Mouse (Mus musculus) intestine, postnatal 0 days (tissue): ENCODE measurements around the gene Etaa1. TPM values are rescaled to one million over a fixed set of nuclear protein-coding genes. Genes with fewer than 3 reads are reported as not detected.
"Not testable (repeated sequence)": the region's sequence is repeated elsewhere in the genome, so short reads cannot be mapped to it uniquely, and the experiment has no call there.

Experiments
- ATAC-seq: fragments of 200-750 bp; cut with Nextera tagmentation; 2 replicates; pipeline ENCODE4 v1.8.0; 2017; ENCODE audit warnings: mild to moderate bottlenecking, moderate TSS enrichment, moderate library complexity
- H3K27ac ChIP-seq: fragments of 300-500 bp; sonication (generic); 2 replicates; pipeline ENCODE4 v1.5.1; 2014; ENCODE audit warnings: mild to moderate bottlenecking, low read depth, low read length, moderate library complexity
- H3K27me3 ChIP-seq: fragments of 300-500 bp; sonication (generic); replicated peaks from 2 replicates; pipeline ENCODE4 v1.6.1; 2014; ENCODE audit warnings: low read length, mixed read lengths; ENCODE audit not compliant: control insufficient read depth, insufficient read depth
- H3K36me3 ChIP-seq: fragments of 300-500 bp; sonication (generic); 2 replicates; pipeline ENCODE4 v1.6.1; 2014; ENCODE audit warnings: mild to moderate bottlenecking, moderate library complexity; ENCODE audit not compliant: control insufficient read depth, insufficient read depth
- H3K4me1 ChIP-seq: fragments of 300-500 bp; sonication (generic); replicated peaks from 2 replicates; pipeline ENCODE4 v1.6.1; 2014; ENCODE audit warnings: antibody characterized with exemption, low read length, mixed read lengths; ENCODE audit not compliant: control insufficient read depth, insufficient read depth
- H3K4me2 ChIP-seq: fragments of 300-500 bp; sonication (generic); replicated peaks from 2 replicates; pipeline ENCODE4 v1.6.1; 2014; ENCODE audit warnings: low read depth, mild to moderate bottlenecking, moderate library complexity
- H3K4me3 ChIP-seq: fragments of 300-500 bp; sonication (generic); 2 replicates; pipeline ENCODE4 v1.5.1; 2014; ENCODE audit warnings: low read depth, low read length
- H3K9ac ChIP-seq: fragments of 300-500 bp; sonication (generic); 2 replicates; pipeline ENCODE4 v1.6.1; 2014; ENCODE audit warnings: mild to moderate bottlenecking, low read depth, low read length
- H3K9me3 ChIP-seq: fragments of 300-500 bp; sonication (generic); 2 replicates; pipeline ENCODE4 v1.6.1; 2016; ENCODE audit warnings: mixed run types; ENCODE audit not compliant: control insufficient read depth
- CTCF ChIP-seq: sonication (generic); IDR thresholded peaks from 2 replicates; pipeline ENCODE4 v1.5.1; 2016; ENCODE audit warnings: low read depth, mild to moderate bottlenecking, control low read depth, antibody characterized with exemption, moderate library complexity
- WGBS: fragments of 180-500 bp; shearing (Covaris S2); extraction: QIAGEN DNeasy Blood & Tissue Kit; methylation state at CpG from one replicate; pipeline ENCODE4 v1.1.7; 2014; 5-methylcytosine and 5-hydroxymethylcytosine counted together
- polyA plus RNA-seq: library from polyadenylated mRNA; unstranded; fragments of >200 nt; fragmentation: Nextera tagmentation; extraction: Ambion mirVana; gene quantifications from 2 replicates; pipeline ENCODE4 v1.2.1, GENCODE M21; 2015

Etaa1 gene
- polyA plus RNA-seq, 1 experiment from 2014 or later, result 3.8 TPM

GRCm38 (mm10) chr11:17952791-17953190, 884 bp downstream of the Etaa1 start:
- H3K4me2 ChIP-seq, result peak overlapping the region; percentile 67
- peak overlapping the region; percentile 91 for H3K9ac ChIP-seq
- 0% methylated on average over 3 of the region's 3 CpGs for WGBS
- peak overlapping the region; percentile 96 for H3K4me3 ChIP-seq
- TF ChIP-seq CTCF, result no peak
- no peaks in the 10 kb centered on the region for H3K9me3 ChIP-seq
- H3K36me3 ChIP-seq, result peaks cover under 1% of the 10 kb centered on the region; the same call in 1 of the 2 replicates
- H3K4me1 ChIP-seq, result 0 out of 2 replicates have a peak, but pooled peaks cover 4% of the 10 kb centered on the region
- ATAC-seq, result no peak
- H3K27me3 ChIP-seq, result no peaks in the 10 kb centered on the region
- H3K27ac ChIP-seq, result peak overlapping the region; percentile 97

DNA sequence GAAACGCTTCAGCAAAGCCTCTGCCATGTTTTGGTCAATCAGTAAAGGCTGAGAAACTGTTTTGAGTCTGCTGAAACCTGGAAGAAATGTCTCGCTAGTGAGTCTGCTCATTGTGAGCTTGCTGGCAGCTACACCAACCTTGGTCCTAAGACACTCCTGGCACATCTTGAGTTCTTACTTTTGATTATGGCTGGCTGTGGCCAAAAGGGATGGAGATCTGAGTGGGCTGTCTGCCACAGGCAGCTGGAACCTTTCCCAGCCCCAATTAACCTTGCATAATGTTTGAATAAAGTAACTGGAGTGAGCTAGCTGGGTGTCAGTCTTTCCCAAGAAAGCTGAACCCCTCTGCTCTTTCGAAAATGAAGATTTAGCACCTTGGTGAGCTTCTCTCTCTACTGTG, 2.3 kb downstream of the Etaa1 start:
- Histone ChIP-seq H3K4me2 (no peak overlapping the region), H3K27ac (no peak overlapping the region), H3K4me3 (no peak overlapping the region), H3K36me3 (peaks cover 13% of the 10 kb centered on the region), H3K27me3 (no peaks in the 10 kb centered on the region), H3K9ac (no peak overlapping the region), H3K9me3 (no peaks in the 10 kb centered on the region), H3K4me1 (0 out of 2 replicates have a peak, but pooled peaks cover 4% of the 10 kb centered on the region)
- ATAC-seq, result no peak
- no peak for TF ChIP-seq CTCF
- WGBS, result 81% methylated on average over 3 of the region's 3 CpGs

DNA sequence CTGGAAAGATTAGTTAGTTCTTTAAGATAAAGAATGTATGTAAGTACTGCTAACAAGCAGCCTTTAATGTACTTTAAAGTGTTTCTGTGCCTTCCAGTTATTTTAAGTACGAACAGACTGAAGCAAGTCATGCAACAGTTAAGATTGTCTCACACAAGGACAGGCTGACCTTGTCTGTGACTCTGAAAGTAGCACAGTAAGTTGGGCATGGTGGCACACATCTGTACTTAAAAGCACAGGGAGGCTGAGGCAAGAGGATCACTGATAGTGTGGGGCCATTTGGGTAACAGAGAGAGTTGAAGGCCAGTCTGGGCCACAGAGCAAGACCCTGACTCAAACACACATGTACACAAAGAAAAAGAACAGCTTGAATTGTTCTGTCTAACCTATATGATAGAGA, 14.5 kb downstream of the Etaa1 start:
- no peak for TF ChIP-seq CTCF
- Histone ChIP-seq H3K9me3 (no peaks in the 10 kb centered on the region), H3K4me3 (no peak overlapping the region), H3K36me3 (peaks cover 15% of the 10 kb centered on the region; the same call in 1 of the 2 replicates), H3K27ac (no peak overlapping the region), H3K9ac (no peak overlapping the region), H3K4me2 (no peak overlapping the region), H3K27me3 (no peaks in the 10 kb centered on the region), H3K4me1 (no peaks in the 10 kb centered on the region)
- ATAC-seq, result no peak
- 96% methylated on average over 1 of the region's 1 CpGs for WGBS

DNA sequence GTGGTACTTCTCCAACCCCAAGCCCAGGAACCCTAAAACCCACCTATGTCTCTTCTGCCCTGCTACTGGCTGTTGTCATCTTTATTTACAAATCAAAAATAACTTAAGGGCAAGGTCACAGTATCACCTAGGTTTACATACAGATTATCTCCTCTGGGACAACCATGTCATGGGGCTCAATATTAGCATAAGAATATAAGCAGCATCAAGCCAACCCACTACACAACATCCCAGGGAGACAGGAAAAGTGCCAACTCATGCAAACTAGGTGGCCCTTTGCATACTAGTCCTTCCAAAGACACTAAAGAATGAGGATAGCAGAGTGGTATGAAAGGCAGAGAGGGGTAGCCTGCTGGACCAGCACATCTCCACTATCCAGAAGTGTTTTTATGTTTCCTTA, 15.7 kb downstream of the Etaa1 start:
- no peaks in the 10 kb centered on the region for H3K4me1 ChIP-seq
- TF ChIP-seq CTCF, result no peak
- no peak overlapping the region for H3K9ac ChIP-seq
- ATAC-seq, result no peak
- H3K4me3 ChIP-seq, result no peak overlapping the region
- peaks cover 15% of the 10 kb centered on the region; the same call in 1 of the 2 replicates for H3K36me3 ChIP-seq
- H3K4me2 ChIP-seq, result no peak overlapping the region
- H3K27me3 ChIP-seq, result no peaks in the 10 kb centered on the region
- H3K27ac ChIP-seq, result no peak overlapping the region
- no peaks in the 10 kb centered on the region for H3K9me3 ChIP-seq

GRCm38 (mm10) chr11:17917905-17918304, 35.8 kb downstream of the Etaa1 start:
- no peak for TF ChIP-seq CTCF
- Histone ChIP-seq H3K9me3 (no peaks in the 10 kb centered on the region), H3K4me2 (no peak overlapping the region), H3K9ac (no peak overlapping the region), H3K4me3 (no peak overlapping the region), H3K27ac (no peak overlapping the region), H3K27me3 (no peaks in the 10 kb centered on the region), H3K36me3 (no peaks in the 10 kb centered on the region), H3K4me1 (no peaks in the 10 kb centered on the region)
- 49% methylated on average over 4 of the region's 4 CpGs for WGBS
- no peak for ATAC-seq

DNA sequence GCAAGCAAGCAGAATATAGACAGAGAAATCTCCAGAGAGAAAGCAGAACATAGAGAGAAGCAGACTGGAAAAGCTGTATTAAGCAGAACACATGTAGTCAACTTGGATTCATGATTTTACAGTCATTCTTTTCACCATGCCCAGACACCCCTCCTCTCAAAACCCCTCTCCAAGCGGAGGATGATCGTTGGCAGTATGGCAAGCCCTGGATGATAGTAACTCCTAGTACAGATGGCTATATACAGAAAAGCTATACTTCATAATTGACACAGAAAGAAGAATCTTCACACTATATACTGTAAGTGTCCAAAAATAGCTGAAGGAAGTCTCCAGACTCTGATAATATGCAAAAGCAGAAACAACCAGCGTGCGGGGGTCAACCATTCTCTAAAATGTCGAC, 36.6 kb downstream of the Etaa1 start:
- WGBS, result 88% methylated on average over 5 of the region's 5 CpGs
- no peak overlapping the region for H3K27ac ChIP-seq
- ATAC-seq, result no peak
- H3K4me1 ChIP-seq, result no peaks in the 10 kb centered on the region
- no peak overlapping the region for H3K4me3 ChIP-seq
- no peaks in the 10 kb centered on the region for H3K36me3 ChIP-seq
- no peaks in the 10 kb centered on the region for H3K27me3 ChIP-seq
- H3K9me3 ChIP-seq, result no peaks in the 10 kb centered on the region
- H3K9ac ChIP-seq, result no peak overlapping the region
- no peak overlapping the region for H3K4me2 ChIP-seq
- TF ChIP-seq CTCF, result no peak

DNA sequence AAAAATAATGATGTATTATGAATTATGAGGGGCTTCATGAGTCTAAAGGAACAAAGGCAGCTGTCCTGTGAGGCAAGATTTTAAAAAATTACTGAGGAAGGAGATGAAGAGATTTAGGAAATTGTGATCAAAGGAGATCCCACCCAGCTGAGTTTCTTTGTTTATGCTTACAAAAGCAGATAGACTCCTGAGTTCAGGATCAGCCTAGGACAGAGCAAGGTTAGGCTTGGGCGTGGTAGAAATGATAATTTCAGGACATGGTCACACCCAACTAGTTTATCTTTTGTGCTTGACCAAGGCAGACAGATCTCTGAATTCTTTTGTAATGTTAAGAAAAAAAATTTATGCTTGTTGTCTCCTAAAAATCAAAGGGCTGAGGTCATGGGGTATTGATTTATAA, 37.2 kb downstream of the Etaa1 start:
- H3K9me3 ChIP-seq, result no peaks in the 10 kb centered on the region
- no peak overlapping the region for H3K27ac ChIP-seq
- no peak overlapping the region for H3K4me2 ChIP-seq
- no peak overlapping the region for H3K4me3 ChIP-seq
- WGBS, result 76% methylated on average over 1 of the region's 1 CpGs
- H3K36me3 ChIP-seq, result no peaks in the 10 kb centered on the region
- no peaks in the 10 kb centered on the region for H3K27me3 ChIP-seq
- no peaks in the 10 kb centered on the region for H3K4me1 ChIP-seq
- no peak for TF ChIP-seq CTCF
- no peak overlapping the region for H3K9ac ChIP-seq
- no peak for ATAC-seq

DNA sequence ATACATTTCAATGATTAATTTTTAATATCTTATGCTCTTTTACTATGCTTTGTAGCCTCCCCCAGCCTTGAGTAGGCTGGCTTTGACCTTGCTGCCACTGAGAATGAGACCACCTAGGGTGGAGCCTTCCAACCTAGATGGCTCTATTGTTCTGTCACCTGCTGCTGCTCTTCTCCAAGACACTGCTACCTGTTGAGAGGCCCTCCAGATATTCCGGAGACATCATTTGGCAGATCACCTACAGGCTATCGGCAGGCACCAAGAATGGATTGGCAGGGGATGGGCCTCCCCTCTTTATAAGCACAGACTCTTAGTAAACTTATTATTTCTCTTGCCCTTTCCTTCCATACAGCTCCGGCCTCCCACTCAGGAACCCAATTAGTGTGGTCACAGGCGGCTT, 52.7 kb downstream of the Etaa1 start:
- not testable (repeated sequence) for H3K36me3 ChIP-seq, H3K4me3 ChIP-seq, H3K4me2 ChIP-seq, H3K27ac ChIP-seq, H3K27me3 ChIP-seq, H3K4me1 ChIP-seq, H3K9me3 ChIP-seq, H3K9ac ChIP-seq, ATAC-seq
- WGBS, result 87% methylated on average over 4 of the region's 4 CpGs
